Mouse (Mus musculus) stomach, embryonic 14.5 days (tissue): ENCODE results near the gene Zfp160. TPM values are rescaled to one million over a fixed set of nuclear protein-coding genes. Genes with fewer than 3 reads are reported as not detected.
"Not testable (repeated sequence)": the region's sequence is repeated elsewhere in the genome, so short reads cannot be mapped to it uniquely, and the experiment has no call there.

Experiments used
- ATAC-seq: fragments of 200-750 bp; cut with Nextera tagmentation; 2 replicates; pipeline ENCODE4 v1.8.0; 2017; ENCODE audit warnings: low read depth, moderate TSS enrichment; ENCODE audit not compliant: insufficient number of reproducible peaks, insufficient read depth, low FRiP score
- H3K27ac ChIP-seq: fragments of 300-500 bp; sonication (generic); 2 replicates; pipeline ENCODE4 v1.5.1; 2014; ENCODE audit warnings: mild to moderate bottlenecking, low read length, moderate library complexity, mixed read lengths
- H3K27me3 ChIP-seq: fragments of 300-500 bp; sonication (generic); 2 replicates; pipeline ENCODE4 v1.6.1; 2014; ENCODE audit warnings: low read length, control low read depth, mixed read lengths; ENCODE audit not compliant: control insufficient read depth, insufficient read depth
- H3K36me3 ChIP-seq: fragments of 300-500 bp; sonication (generic); 2 replicates; pipeline ENCODE4 v1.6.1; 2014; ENCODE audit warnings: mild to moderate bottlenecking, control low read depth, low read length, moderate library complexity, mixed read lengths; ENCODE audit not compliant: control insufficient read depth, insufficient read depth
- H3K4me1 ChIP-seq: fragments of 300-500 bp; sonication (generic); 2 replicates; pipeline ENCODE4 v1.6.1; 2014; ENCODE audit warnings: low read length, control low read depth, mixed read lengths; ENCODE audit not compliant: control insufficient read depth, insufficient read depth
- H3K4me2 ChIP-seq: fragments of 300-500 bp; sonication (generic); replicated peaks from 2 replicates; pipeline ENCODE4 v1.6.1; 2014; ENCODE audit warnings: low read depth, low read length, control low read depth
- H3K4me3 ChIP-seq: fragments of 300-500 bp; sonication (generic); 2 replicates; pipeline ENCODE4 v1.5.1; 2014; ENCODE audit warnings: low read depth, low read length, control low read depth
- H3K9ac ChIP-seq: fragments of 300-500 bp; sonication (generic); replicated peaks from 2 replicates; pipeline ENCODE4 v1.6.1; 2014; ENCODE audit warnings: low read depth, mild to moderate bottlenecking, control low read depth, low read length, moderate library complexity, mixed read lengths
- H3K9me3 ChIP-seq: fragments of 300-500 bp; sonication (generic); 2 replicates; pipeline ENCODE4 v1.6.1; 2016; ENCODE audit warnings: low read depth, low read length, control low read depth; ENCODE audit not compliant: control insufficient read depth
- WGBS: fragments of 180-500 bp; shearing (Covaris S2); extraction: QIAGEN DNeasy Blood & Tissue Kit; methylation state at CpG from one replicate; pipeline ENCODE4 v1.1.7; 2014; 5-methylcytosine and 5-hydroxymethylcytosine counted together
- polyA plus RNA-seq: library from polyadenylated mRNA; unstranded; fragments of >200 nt; fragmentation: Nextera tagmentation; extraction: Ambion mirVana; gene quantifications from 2 replicates; pipeline ENCODE4 v1.2.1, GENCODE M21; 2014

Gene Zfp160
- polyA plus RNA-seq, 1 experiment from 2014 or later = 21.8 TPM

DNA sequence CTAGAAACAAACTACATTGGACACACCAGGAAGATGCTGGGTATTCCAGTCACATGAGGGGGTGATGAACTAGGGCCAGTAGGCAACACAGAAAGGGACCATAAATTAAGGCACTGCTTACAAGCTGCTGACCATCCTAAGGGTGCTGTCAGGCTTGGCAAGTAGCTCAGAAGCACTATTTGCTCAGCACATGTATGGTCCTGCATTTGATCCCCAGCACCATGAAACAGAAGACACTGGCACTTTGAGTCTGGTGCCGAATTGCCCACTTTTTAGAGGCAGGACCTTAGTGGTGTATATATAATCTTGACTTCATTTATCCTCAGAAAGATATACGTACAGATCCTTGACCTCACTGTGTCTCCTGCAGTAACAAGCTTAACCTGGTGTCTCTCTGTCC lies 62.3 kb downstream of the Zfp160 start:
- not testable (repeated sequence) for H3K36me3 ChIP-seq, H3K4me2 ChIP-seq, H3K4me3 ChIP-seq, ATAC-seq, H3K4me1 ChIP-seq, H3K9ac ChIP-seq, H3K27me3 ChIP-seq, H3K27ac ChIP-seq, H3K9me3 ChIP-seq
- WGBS = 68% methylated on average over 2 of the region's 2 CpGs

Other genes with a start within 250 kb of the Zfp160 start
- not detected in 2 replicates for gene Vmn1r228, start 222.7 kb upstream of the Zfp160 start, polyA plus RNA-seq
- 0.03 TPM in 1 of 2 replicates, not detected in the other for gene Vmn1r229, start 197.3 kb upstream of the Zfp160 start, polyA plus RNA-seq
- not detected in 2 replicates for gene Vmn1r230, start 168.5 kb upstream of the Zfp160 start, polyA plus RNA-seq
- gene Vmn1r231, start 103.8 kb upstream of the Zfp160 start, polyA plus RNA-seq = not detected in 2 replicates
- gene Vmn1r232, start 89.2 kb upstream of the Zfp160 start, polyA plus RNA-seq = not detected in 2 replicates
- gene Ppp2r1a, start 63.6 kb upstream of the Zfp160 start, polyA plus RNA-seq = 429 and 450 TPM in 2 replicates
- not detected in 2 replicates for gene Vmn1r233, start 12.4 kb upstream of the Zfp160 start, polyA plus RNA-seq
- not detected in 2 replicates for gene Vmn1r234, start 217.2 kb downstream of the Zfp160 start, polyA plus RNA-seq
- not detected in 2 replicates for gene Vmn1r235, start 247.5 kb downstream of the Zfp160 start, polyA plus RNA-seq